ENCODE assay signal across 8 mouse cellular contexts in the genomic region with DNA sequence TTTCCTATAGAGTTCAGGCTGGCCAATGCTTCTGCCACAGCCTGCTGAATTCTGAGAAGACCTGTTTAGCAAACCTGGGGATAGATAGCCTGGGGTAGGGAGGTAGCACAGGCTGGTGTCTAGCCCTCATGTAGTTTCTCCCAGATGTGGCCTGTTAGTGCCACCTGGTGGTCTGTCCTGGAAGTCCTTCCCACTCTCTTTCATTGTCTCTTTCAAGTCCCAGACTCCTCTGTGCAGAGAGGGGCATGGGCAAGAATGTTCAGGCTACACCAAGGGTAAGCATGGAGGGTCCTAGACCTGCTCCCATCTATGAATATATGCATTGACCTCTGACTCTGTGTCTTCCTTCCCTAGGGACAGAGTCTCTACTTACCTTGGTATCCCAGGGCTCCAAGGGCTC. TPM values are rescaled to one million over a fixed set of nuclear protein-coding genes. Genes with fewer than 3 reads are reported as not detected.
A peak's percentile ranks its signal among the peaks of the same experiment; 100 is the strongest.
DNase-seq lines count a peak whose midpoint lies in the region; ATAC-seq lines count a peak whose summit lies in the region.
"Had no signal": no experiment of that assay in that cellular context is flagged by ENCODE, and none has a peak within 500 bp of the region (broad histone marks: within the 10 kb centered on the region; RNA-seq: fewer than 3 reads in every experiment).

No protein-coding gene starts in this region.

- no peak overlapping the region for H3K27ac ChIP-seq in limb, embryonic 10.5 days
- no peak overlapping the region for H3K27ac ChIP-seq in midbrain, embryonic 14.5 days (replicated peaks; ENCODE audit: low read depth, low read length)

- H3K9me3 ChIP-seq in limb, embryonic 10.5 days (replicated peaks): no peaks in the 10 kb centered on the region
- no peaks in the 10 kb centered on the region for H3K9me3 ChIP-seq in midbrain, embryonic 14.5 days (ENCODE audit: control insufficient read depth, low read length)

- peaks cover under 1% of the 10 kb centered on the region; the same call in 1 of the 2 replicates for H3K4me1 ChIP-seq in limb, embryonic 10.5 days
- H3K4me1 ChIP-seq in midbrain, embryonic 14.5 days (ENCODE audit: control insufficient read depth, insufficient read depth, low read length): no peaks in the 10 kb centered on the region

- H3K9ac ChIP-seq in midbrain, embryonic 14.5 days (replicated peaks; ENCODE audit: low read length): no peak overlapping the region

- no peaks in the 10 kb centered on the region for H3K36me3 ChIP-seq in limb, embryonic 10.5 days
- no peaks in the 10 kb centered on the region for H3K36me3 ChIP-seq in midbrain, embryonic 14.5 days (ENCODE audit: control insufficient read depth, insufficient read depth, low read length)

- peak; percentile 69 to 94 for DNase-seq in adrenal gland, adult (ENCODE audit: inconsistent age in 2 of 2, low spot score in 1 of 2)
- DNase-seq in gastrocnemius, postnatal 14 days: peak; percentile 57
- peak; percentile 54 for DNase-seq in kidney, adult 11 months
- DNase-seq in limb, embryonic 10.5 days (ENCODE audit: low spot score): peak; percentile 84
- peak; percentile 85 for DNase-seq in midbrain, embryonic 14.5 days
- peak; percentile 62 for DNase-seq in spleen, adult 12 weeks (ENCODE audit: low spot score)

- H3K4me2 ChIP-seq in midbrain, embryonic 14.5 days (ENCODE audit: low read length): no peak overlapping the region

- peak; percentile 94 for ATAC-seq in common myeloid progenitor, adult 5-6 weeks (replicated peaks; ENCODE audit: low read depth, poor library complexity, severe bottlenecking)
- ATAC-seq in midbrain, embryonic 14.5 days (ENCODE audit: low FRiP score, low TSS enrichment): peak; percentile 46; the same call in 1 of the 2 replicates

- intact Hi-C loops in gastrocnemius, postnatal 14 days (cut with DNase I; ENCODE audit: low total_unique reads): no loop called here

- H3K4me3 ChIP-seq in limb, embryonic 10.5 days: no peak overlapping the region
- H3K4me3 ChIP-seq in midbrain, embryonic 14.5 days (replicated peaks; ENCODE audit: low read depth, low read length): no peak overlapping the region
- H3K4me3 ChIP-seq: myocyte had no signal

- peaks cover 10% of the 10 kb centered on the region; the same call in 1 of the 2 replicates for H3K27me3 ChIP-seq in limb, embryonic 10.5 days (ENCODE audit: low read depth, poor library complexity, severe bottlenecking)
- no peaks in the 10 kb centered on the region for H3K27me3 ChIP-seq in midbrain, embryonic 14.5 days (ENCODE audit: control insufficient read depth, insufficient read depth, low read length)

RNA-seq across cellular contexts. Expression of a gene that starts 15.8 kb away (rescaled TPM):
- total RNA-seq in common myeloid progenitor, adult 5-6 weeks (2017): 12.6 and 15.1 TPM in 2 replicates
- total RNA-seq in gastrocnemius, postnatal 14 days (2021): 1 to 10 TPM; 5.5 to 7.2 TPM
- 4.4 and 5.3 TPM in 2 replicates for polyA plus RNA-seq in limb, embryonic 10.5 days (2016; fragmentation: Nextera tagmentation; extraction: Ambion mirVana)
- polyA plus RNA-seq in midbrain, embryonic 14.5 days (2014; fragmentation: Nextera tagmentation; extraction: Ambion mirVana): 22.3 and 39.4 TPM in 2 replicates

RNA-seq across cellular contexts. Expression of a gene that starts 43.0 kb away (rescaled TPM):
- total RNA-seq in common myeloid progenitor, adult 5-6 weeks (2017): not detected in 2 replicates
- 100 to 1,000 TPM; 123 to 198 TPM for total RNA-seq in gastrocnemius, postnatal 14 days (2021)
- polyA plus RNA-seq in limb, embryonic 10.5 days (2016; fragmentation: Nextera tagmentation; extraction: Ambion mirVana): 1.0 and 4.2 TPM in 2 replicates
- 2.0 and 3.4 TPM in 2 replicates for polyA plus RNA-seq in midbrain, embryonic 14.5 days (2014; fragmentation: Nextera tagmentation; extraction: Ambion mirVana)

Comparison
In these comparisons a context has a peak if more than half of its experiments do, and no peak if none do; other contexts are left out.
1. RNA of a gene that starts 43.0 kb away (total RNA-seq): 123 to 198 TPM in gastrocnemius, postnatal 14 days; not detected in common myeloid progenitor, adult 5-6 weeks; every median in the first group is over 100 times any median in the second.
2. Peak in every context shown above with its lines, with median percentiles within 50 percentile points of each other: DNase-seq.